Mouse (Mus musculus) layer of hippocampus, adult 18-20 months (tissue): ENCODE data around the gene Psmd11. TPM values are rescaled to one million over a fixed set of nuclear protein-coding genes. Genes with fewer than 3 reads are reported as not detected.
A peak's percentile ranks its signal among the peaks of the same experiment; 100 is the strongest.
"Not testable (repeated sequence)": the region's sequence is repeated elsewhere in the genome, so short reads cannot be mapped to it uniquely, and the experiment has no call there.

Experiments
- DNase-seq, 2 experiments: peaks; one replicate each; pipeline ENCODE4 v3.0.0; 2022; ENCODE audit warnings: low spot score in 2 of 2
- long read RNA-seq: library from polyadenylated mRNA; stranded (forward); transcript quantifications from one replicate; pipeline ENCODE4 v2.0.0, GENCODE M21; 2021
- total RNA-seq, 2 experiments: library from RNA; stranded (reverse); gene quantifications; 2 replicates each; pipeline ENCODE4 v1.2.3; 2021

The Psmd11 gene
- total RNA-seq: 100 to 1,000 TPM in 1 of 2 experiments, 10 to 100 TPM in 1; 98.8 to 106 TPM
- long read RNA-seq, transcript Psmd11-201 (14 exons, 2,848 nt): major isoform, 20 of 25 reads
- long read RNA-seq, partial matches to known transcripts: 0 of 25 reads
- long read RNA-seq, other reads (novel, unspliced or antisense): 2 of 25 reads

DNA sequence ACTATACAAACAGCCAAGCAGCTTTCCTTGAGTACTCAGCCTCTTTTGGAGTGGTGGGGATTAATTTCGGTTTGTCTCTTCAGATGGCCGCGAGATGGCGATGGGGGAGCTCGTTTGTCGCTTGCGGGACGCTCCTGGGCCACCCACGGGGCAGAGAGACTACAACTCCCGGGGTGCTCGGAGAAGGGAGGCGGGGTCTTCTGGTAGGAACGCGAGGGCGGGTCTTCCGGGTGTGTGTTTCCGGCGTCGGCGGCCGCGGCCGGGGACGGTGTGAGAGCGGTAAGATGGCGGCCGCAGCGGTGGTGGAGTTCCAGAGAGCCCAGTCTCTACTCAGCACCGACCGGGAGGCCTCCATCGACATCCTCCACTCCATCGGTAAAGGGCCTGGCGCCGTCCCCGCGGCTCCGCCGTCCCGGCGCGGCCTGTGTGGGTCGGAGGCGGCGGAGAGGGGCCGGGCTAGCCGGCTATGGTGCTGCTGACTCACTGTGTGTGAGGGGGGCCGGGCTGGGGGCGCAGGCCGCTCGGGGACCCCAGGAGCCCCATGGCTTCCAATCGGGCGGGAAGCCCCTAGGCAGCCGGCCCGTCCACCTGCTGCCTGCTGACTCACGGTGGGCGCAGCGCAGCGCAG lies at the start of gene Psmd11:
Psmd11 (plus strand) TSS at position 235 of the 628 bp plus-strand sequence.
- peak; percentile 94 to 97 for DNase-seq

GRCm38 (mm10) chr11:80379184-80379583 lies 49.2 kb upstream of the Psmd11 start:
- DNase-seq: not testable (repeated sequence)

GRCm38 (mm10) chr11:80382626-80383018 lies 45.8 kb upstream of the Psmd11 start:
- no peak for DNase-seq

DNA sequence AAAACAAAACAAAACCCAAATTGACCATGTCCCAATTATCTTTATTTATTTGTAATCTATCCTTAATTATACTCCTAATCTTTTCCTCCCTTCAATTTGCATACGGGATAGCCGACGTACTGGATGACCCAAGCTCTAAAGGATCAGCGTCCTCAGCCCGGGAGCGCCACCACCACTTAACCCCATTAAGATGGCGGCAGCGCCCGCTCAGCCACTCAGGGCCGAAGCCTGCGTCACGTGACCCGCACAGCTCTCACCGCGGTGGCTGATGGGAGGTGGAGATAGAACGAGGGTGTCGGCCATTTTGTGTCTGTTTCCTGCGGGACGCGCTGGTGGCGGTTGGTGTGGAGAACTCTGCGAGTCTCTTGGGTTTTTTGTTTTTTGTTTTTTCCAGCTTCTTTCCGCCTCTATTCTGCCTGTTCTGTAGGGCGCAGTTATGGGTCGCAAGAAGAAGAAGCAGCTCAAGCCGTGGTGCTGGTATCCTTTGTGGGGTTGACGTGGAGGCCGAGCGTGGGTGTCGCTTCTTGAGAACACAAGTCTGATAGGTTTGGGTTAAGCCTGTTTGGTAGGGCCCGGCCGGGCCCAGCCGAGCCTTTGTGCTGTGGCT lies 45.3 kb upstream of the Psmd11 start, which contains the start of gene Zfp207:
Zfp207 (plus strand) TSS at position 261 of the 607 bp plus-strand sequence.
- DNase-seq: peak; percentile 96 to 99

- no peak for DNase-seq
Measured at GRCm38 (mm10) chr11:80383626-80384046, 44.8 kb upstream of the Psmd11 start.

- DNase-seq: no peak
Measured at GRCm38 (mm10) chr11:80384461-80384860, 44.0 kb upstream of the Psmd11 start.

- DNase-seq: no peak
Measured at GRCm38 (mm10) chr11:80385055-80385454, 43.4 kb upstream of the Psmd11 start.

DNA sequence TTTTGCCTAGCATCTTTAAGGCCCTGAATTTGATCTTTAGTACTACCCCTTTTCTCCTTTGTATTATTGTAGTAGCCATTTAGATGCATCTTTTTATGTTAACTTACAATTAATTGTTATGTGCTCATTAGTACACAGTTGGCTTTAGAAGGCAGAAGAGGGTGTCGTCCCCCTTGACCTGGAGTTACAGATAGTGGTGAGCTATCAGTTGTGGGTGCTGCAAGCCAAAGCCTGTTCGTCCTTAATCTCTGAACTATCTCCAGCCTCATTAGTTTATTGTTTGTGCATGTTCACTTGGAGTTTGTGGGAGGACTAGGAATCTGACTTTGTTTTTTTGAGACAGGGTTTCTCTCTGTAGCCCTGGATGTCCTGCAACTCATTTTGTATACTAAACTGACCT lies 41.6 kb upstream of the Psmd11 start:
- DNase-seq: no peak

DNA sequence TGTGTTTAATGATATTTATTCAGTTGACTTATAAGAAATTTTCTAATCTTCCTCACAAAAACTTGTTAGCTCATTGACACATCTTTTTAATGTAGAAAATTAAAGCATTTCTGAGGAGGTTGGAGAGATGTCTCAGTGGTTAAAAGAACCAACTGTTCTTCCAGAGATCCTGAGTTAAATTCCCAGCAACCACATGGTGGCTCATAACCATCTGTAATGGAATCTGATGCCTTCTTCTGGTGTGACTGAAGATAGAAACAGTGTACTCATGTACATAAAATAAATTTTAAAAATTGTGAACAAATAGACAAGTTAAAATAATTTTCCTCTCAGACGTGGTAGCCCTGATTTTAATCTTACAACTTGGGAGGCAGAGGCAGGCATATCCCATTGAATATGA lies 38.5 kb upstream of the Psmd11 start:
- peak in 1 of 2 experiments; percentile 71 for DNase-seq

DNA sequence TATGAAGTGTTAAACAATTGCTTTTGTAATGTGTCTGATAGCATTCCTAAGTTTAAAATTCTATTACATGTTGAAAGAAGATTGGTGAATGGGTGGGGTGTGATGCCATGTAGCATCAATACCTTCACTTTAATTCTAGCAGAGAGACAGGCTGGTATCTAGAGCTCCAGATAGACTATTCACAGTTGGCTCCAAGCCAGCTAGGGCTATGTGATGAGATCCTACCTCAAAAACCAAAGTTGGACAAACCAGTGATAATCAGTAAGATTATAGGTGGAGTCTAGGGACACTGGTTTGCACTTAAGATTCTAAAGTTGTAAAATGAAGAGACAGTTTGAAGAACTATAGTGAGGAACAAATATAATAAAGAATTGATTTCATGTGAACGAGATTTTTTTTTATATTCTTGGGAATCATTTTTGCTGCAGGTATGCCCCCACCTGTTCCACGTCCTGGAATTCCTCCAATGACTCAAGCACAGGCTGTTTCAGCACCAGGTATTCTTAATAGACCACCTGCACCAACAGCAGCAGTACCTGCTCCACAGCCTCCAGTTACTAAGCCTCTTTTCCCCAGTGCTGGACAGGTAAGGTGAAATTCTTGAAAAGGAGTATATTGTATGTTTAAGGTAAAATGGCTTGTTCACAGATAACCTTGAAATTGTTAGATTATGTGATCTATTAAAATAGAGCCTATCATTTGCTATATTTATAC lies 36.9 kb upstream of the Psmd11 start:
- DNase-seq: no peak

- no peak for DNase-seq
Measured at GRCm38 (mm10) chr11:80395930-80396329, 32.5 kb upstream of the Psmd11 start.

DNA sequence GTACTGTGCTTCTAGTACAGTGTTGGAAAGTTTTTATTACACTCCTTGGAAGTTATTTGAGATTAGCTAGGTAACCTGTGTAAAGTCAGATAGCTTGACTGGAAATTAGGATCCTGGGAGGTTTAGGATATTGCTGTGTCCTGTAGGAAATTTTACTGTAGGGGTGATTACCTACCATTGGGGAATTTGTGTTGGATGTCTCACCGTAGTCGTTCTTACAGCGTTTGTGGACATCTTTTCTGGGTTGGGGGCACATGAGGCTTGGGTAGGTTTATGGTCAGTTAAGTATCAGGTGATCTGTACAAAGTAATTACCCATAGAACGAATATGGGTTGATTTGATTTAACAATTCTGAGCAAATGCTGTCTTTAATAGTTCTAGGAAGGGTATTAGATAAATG lies 31.8 kb upstream of the Psmd11 start:
- no peak for DNase-seq

GRCm38 (mm10) chr11:80407878-80408277 lies 20.5 kb upstream of the Psmd11 start:
- DNase-seq: not testable (repeated sequence)

DNA sequence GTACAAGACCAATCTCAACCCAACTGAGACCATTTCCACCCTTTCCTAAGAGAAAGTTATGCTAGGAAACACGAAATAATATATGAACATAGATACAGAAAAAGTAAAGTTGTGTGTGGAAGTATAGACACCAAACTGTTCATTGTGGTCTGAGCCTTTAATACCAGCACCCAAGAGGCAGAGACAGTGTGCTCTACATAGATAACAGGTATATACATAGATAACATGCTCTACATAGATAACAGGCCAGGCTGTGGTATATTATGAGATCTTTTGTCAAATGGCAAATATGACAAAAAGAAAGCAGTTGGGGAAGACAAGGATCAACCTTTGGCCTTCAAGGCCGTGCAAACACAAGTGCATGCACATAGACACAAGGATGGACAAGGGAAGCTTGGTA lies 18.0 kb upstream of the Psmd11 start:
- no peak for DNase-seq

- DNase-seq: no peak
Measured at GRCm38 (mm10) chr11:80417085-80417484, 11.3 kb upstream of the Psmd11 start.

DNA sequence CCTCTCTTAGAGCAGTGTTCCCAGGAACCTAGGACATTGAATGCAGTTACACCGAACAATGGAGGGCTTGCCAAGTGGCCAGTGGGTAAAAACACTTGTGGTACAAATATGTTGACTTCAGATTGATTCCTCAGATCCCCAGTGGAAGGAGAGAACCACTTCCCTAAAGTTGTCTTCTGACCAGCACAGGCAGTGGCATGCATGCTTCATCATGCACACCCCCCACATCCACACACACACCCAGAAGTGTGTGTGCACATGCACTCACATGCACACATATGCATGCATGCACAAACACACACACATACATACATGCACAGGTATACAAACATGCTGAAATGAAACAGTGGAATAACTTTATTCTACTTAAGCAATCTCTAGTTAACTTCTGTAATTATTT lies 8.7 kb upstream of the Psmd11 start:
- no peak for DNase-seq

GRCm38 (mm10) chr11:80420202-80420984 lies 8.0 kb upstream of the Psmd11 start:
- DNase-seq: no peak

- no peak for DNase-seq
Measured at GRCm38 (mm10) chr11:80421421-80422047, 6.9 kb upstream of the Psmd11 start.

GRCm38 (mm10) chr11:80424691-80425090 lies 3.7 kb upstream of the Psmd11 start:
- DNase-seq: no peak

- no peak for DNase-seq
Measured at GRCm38 (mm10) chr11:80425247-80425778, 3.1 kb upstream of the Psmd11 start.
